Mouse (Mus musculus): ENCODE results near the gene Smg1. TPM values are rescaled to one million over a fixed set of nuclear protein-coding genes. Genes with fewer than 3 reads are reported as not detected.

Smg1 gene
- polyA plus RNA-seq, 1 experiment: 43.7 TPM

- Histone ChIP-seq H3K4me3 (ENCODE audit: control insufficient read depth, low read depth, low read length) (no peak overlapping the region), H3K27me3 (ENCODE audit: control insufficient read depth, insufficient read depth, low read length) (no peaks in the 10 kb centered on the region), H3K36me3 (ENCODE audit: control insufficient read depth, insufficient read depth, low read length) (peaks cover 5% of the 10 kb centered on the region; the same call in 1 of the 2 replicates), H3K4me1 (ENCODE audit: control insufficient read depth, insufficient read depth, low read length) (no peaks in the 10 kb centered on the region), H3K27ac (ENCODE audit: control insufficient read depth, insufficient read depth, low read depth, low read length) (no peak overlapping the region)
- TF ChIP-seq CTCF (IDR thresholded peaks at IDR 0.05; ENCODE audit: control insufficient read depth, insufficient read depth, insufficient replicate concordance, low read depth, low read length): no peak
- TF ChIP-seq POLR2A (IDR thresholded peaks at IDR 0.05; ENCODE audit: control insufficient read depth, low read depth, low read length): no peak
Measured at GRCm38 (mm10) chr7:118143123-118143522, 100.3 kb downstream of the Smg1 start.

DNA sequence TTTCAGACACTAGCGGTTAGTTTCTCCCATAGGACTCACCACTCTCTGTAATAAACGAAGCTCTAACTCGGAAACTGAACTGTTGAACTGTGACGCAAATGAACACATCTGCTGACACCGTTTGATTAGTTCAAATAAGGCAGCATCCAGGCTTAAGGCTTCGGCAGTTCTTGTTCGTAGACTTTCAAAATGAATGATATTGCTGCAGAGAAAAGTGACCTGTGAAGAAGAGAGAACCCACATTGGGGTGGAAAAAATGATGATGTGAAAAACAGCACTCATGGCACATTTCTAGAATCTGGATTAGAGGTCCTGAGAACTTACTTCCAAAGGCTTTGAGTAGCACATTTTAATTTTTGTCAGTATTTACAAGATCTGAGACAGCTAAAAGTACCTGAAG, 102.2 kb downstream of the Smg1 start:
- Histone ChIP-seq H3K4me1 (ENCODE audit: control insufficient read depth, insufficient read depth, low read length) (no peaks in the 10 kb centered on the region), H3K4me3 (ENCODE audit: control insufficient read depth, low read depth, low read length) (no peak overlapping the region), H3K36me3 (ENCODE audit: control insufficient read depth, insufficient read depth, low read length) (peaks cover 5% of the 10 kb centered on the region; the same call in 1 of the 2 replicates), H3K27ac (ENCODE audit: control insufficient read depth, insufficient read depth, low read depth, low read length) (no peak overlapping the region), H3K27me3 (ENCODE audit: control insufficient read depth, insufficient read depth, low read length) (no peaks in the 10 kb centered on the region)
- no peak for TF ChIP-seq POLR2A (IDR thresholded peaks at IDR 0.05; ENCODE audit: control insufficient read depth, low read depth, low read length)
- TF ChIP-seq CTCF (IDR thresholded peaks at IDR 0.05; ENCODE audit: control insufficient read depth, insufficient read depth, insufficient replicate concordance, low read depth, low read length): no peak

DNA sequence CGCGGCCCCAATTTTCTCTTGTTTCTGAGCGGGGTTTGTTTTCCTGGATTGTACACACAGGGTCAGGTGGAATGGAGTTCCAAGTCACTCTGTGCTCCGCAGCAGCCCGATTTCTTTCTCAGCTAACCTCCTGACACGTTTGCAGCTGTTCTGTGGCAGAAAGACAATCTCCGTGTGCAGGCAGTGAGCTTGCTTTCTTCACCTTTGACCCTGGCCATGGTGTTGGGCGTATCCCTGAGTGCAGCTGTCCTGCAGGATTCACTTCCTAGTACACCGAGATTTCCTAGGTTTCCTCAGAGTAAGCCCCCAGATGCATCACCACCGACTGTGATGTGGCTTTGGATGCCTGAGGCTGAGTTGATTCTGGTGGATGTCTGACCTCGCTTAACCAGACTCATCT, 108.3 kb downstream of the Smg1 start:
- H3K27me3 ChIP-seq (ENCODE audit: control insufficient read depth, insufficient read depth, low read length): no peaks in the 10 kb centered on the region
- no peaks in the 10 kb centered on the region for H3K4me1 ChIP-seq (ENCODE audit: control insufficient read depth, insufficient read depth, low read length)
- H3K36me3 ChIP-seq (ENCODE audit: control insufficient read depth, insufficient read depth, low read length): no peaks in the 10 kb centered on the region; the same call in 1 of the 2 replicates
- no peak overlapping the region for H3K27ac ChIP-seq (ENCODE audit: control insufficient read depth, insufficient read depth, low read depth, low read length)
- H3K4me3 ChIP-seq (ENCODE audit: control insufficient read depth, low read depth, low read length): peak overlapping the region; percentile 30
- TF ChIP-seq CTCF (IDR thresholded peaks at IDR 0.05; ENCODE audit: control insufficient read depth, insufficient read depth, insufficient replicate concordance, low read depth, low read length): no peak

- no peaks in the 10 kb centered on the region for H3K4me1 ChIP-seq (ENCODE audit: control insufficient read depth, insufficient read depth, low read length)
- H3K36me3 ChIP-seq (ENCODE audit: control insufficient read depth, insufficient read depth, low read length): no peaks in the 10 kb centered on the region; the same call in 1 of the 2 replicates
- peak within 1 kb of the TSS; percentile 100 for H3K27ac ChIP-seq (ENCODE audit: control insufficient read depth, insufficient read depth, low read depth, low read length)
- peak within 1 kb of the TSS; percentile 98 for H3K4me3 ChIP-seq (ENCODE audit: control insufficient read depth, low read depth, low read length)
- peak; percentile 100 for TF ChIP-seq POLR2A (IDR thresholded peaks at IDR 0.05; ENCODE audit: control insufficient read depth, low read depth, low read length)
- TF ChIP-seq CTCF (IDR thresholded peaks at IDR 0.05; ENCODE audit: control insufficient read depth, insufficient read depth, insufficient replicate concordance, low read depth, low read length): no peak
- no peaks in the 10 kb centered on the region for H3K27me3 ChIP-seq (ENCODE audit: control insufficient read depth, insufficient read depth, low read length)
Measured at GRCm38 (mm10) chr7:118129430-118130041, 113.9 kb downstream of the Smg1 start, which contains the start of gene Arl6ip1. TSS of gene Arl6ip1 (minus strand) at chr7:118129662.

- TF ChIP-seq POLR2A (IDR thresholded peaks at IDR 0.05; ENCODE audit: control insufficient read depth, low read depth, low read length): no peak
- Histone ChIP-seq H3K4me3 (ENCODE audit: control insufficient read depth, low read depth, low read length) (peak overlapping the region; percentile 98), H3K27me3 (ENCODE audit: control insufficient read depth, insufficient read depth, low read length) (no peaks in the 10 kb centered on the region), H3K27ac (ENCODE audit: control insufficient read depth, insufficient read depth, low read depth, low read length) (peak overlapping the region; percentile 99), H3K4me1 (ENCODE audit: control insufficient read depth, insufficient read depth, low read length) (no peaks in the 10 kb centered on the region), H3K36me3 (ENCODE audit: control insufficient read depth, insufficient read depth, low read length) (no peaks in the 10 kb centered on the region; the same call in 1 of the 2 replicates)
Measured at GRCm38 (mm10) chr7:118128925-118129429, 114.5 kb downstream of the Smg1 start.

GRCm38 (mm10) chr7:118126219-118126875, 117.1 kb downstream of the Smg1 start:
- Histone ChIP-seq H3K27ac (ENCODE audit: control insufficient read depth, insufficient read depth, low read depth, low read length) (no peak overlapping the region), H3K4me3 (ENCODE audit: control insufficient read depth, low read depth, low read length) (no peak overlapping the region; the same call in 1 of the 2 replicates), H3K27me3 (ENCODE audit: control insufficient read depth, insufficient read depth, low read length) (no peaks in the 10 kb centered on the region), H3K36me3 (ENCODE audit: control insufficient read depth, insufficient read depth, low read length) (no peaks in the 10 kb centered on the region; the same call in 1 of the 2 replicates), H3K4me1 (ENCODE audit: control insufficient read depth, insufficient read depth, low read length) (no peaks in the 10 kb centered on the region)
- TF ChIP-seq CTCF (IDR thresholded peaks at IDR 0.05; ENCODE audit: control insufficient read depth, insufficient read depth, insufficient replicate concordance, low read depth, low read length): no peak
- TF ChIP-seq POLR2A (IDR thresholded peaks at IDR 0.05; ENCODE audit: control insufficient read depth, low read depth, low read length): no peak

DNA sequence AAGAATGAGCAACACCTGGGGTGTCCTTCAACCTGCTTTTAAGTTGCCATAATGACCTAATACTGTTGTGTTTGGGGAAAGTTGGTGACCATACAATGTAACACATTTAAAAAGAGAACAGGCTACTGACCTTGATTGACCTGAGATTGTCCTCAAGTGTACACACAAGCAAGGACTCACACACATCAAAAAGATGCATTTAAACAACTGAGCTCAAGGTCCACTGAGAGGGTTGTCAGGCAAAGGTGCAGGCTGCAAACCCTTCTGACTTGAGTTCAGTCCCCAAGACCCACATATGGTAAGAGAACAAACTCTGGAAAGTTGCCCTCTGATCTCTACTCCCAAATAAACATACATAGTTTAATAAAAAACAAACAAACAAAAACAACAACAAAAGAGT, 117.7 kb downstream of the Smg1 start:
- TF ChIP-seq CTCF (IDR thresholded peaks at IDR 0.05; ENCODE audit: control insufficient read depth, insufficient read depth, insufficient replicate concordance, low read depth, low read length) (no peak), POLR2A (IDR thresholded peaks at IDR 0.05; ENCODE audit: control insufficient read depth, low read depth, low read length) (no peak)
- Histone ChIP-seq H3K27me3 (ENCODE audit: control insufficient read depth, insufficient read depth, low read length) (no peaks in the 10 kb centered on the region), H3K4me1 (ENCODE audit: control insufficient read depth, insufficient read depth, low read length) (no peaks in the 10 kb centered on the region), H3K27ac (ENCODE audit: control insufficient read depth, insufficient read depth, low read depth, low read length) (no peak overlapping the region), H3K4me3 (ENCODE audit: control insufficient read depth, low read depth, low read length) (no peak overlapping the region), H3K36me3 (ENCODE audit: control insufficient read depth, insufficient read depth, low read length) (no peaks in the 10 kb centered on the region; the same call in 1 of the 2 replicates)

Data from testis, adult 2 months (tissue).